Mouse (Mus musculus) embryonic fibroblast, embryonic 13.5 days (primary cell): ENCODE data around the gene Bace2.

Experiments used
- CTCF ChIP-seq: IDR thresholded peaks from 2 replicates; pipeline ENCODE4 v1.5.1; 2011; ENCODE audit warnings: mild to moderate bottlenecking, control low read depth, low read length, moderate library complexity, borderline replicate concordance; ENCODE audit not compliant: insufficient read depth
- POLR2A ChIP-seq: IDR thresholded peaks from 2 replicates; pipeline ENCODE4 v1.6.1; 2011; ENCODE audit warnings: low read depth, mild to moderate bottlenecking, control low read depth, low read length, moderate library complexity

DNA sequence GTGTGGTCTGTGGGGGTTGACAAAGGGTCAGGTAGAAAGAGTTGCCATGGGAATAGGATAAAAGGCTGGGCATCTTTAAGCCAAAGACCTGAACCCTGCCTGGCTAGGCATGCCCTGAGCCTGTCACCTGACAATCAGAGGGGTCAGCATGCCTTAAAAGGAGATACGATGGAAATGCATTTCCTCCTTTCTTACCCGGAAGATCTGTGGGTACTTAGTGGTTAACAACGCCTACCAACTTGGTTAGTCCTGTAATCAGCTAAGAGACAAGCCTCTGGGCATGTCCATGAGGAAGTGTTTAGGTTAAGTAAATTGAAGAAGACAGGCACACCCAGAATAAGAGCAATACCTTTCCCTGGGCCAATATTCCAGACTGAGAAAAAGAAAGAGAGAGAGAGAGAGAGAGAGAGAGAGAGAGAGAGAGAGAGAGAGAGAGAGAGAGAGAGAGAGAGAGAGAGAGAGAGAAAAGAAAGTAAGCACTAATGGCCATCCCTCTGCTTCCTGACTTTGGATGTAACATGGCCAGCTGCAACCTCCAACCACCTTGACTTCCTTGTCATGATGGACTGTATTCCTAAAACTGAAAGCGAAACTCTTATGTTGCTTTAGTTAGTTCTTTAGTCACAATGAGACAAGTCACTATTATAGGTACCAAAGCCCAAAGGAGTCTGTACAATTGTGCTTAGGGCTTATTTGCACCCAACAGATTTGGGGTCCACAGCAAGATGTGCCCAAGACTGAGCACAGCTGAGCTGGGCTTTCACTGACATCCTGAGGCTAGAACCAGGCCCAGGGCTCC is 111.7 kb downstream of the Bace2 start:
- TF ChIP-seq CTCF, result no peak
- no peak for TF ChIP-seq POLR2A
